Mouse (Mus musculus) cerebellum, postnatal 10 days (tissue): ENCODE results near the gene A630001G21Rik.
"Not testable (repeated sequence)": the region's sequence is repeated elsewhere in the genome, so short reads cannot be mapped to it uniquely, and the experiment has no call there.

Experiments
- DNase-seq, 2 experiments: peaks; one replicate each; pipeline ENCODE4 v3.0.0; 2021; ENCODE audit warnings: mixed read lengths in 2 of 2

Gene A630001G21Rik

GRCm38 (mm10) chr1:85778436-85778835, at the start of gene A630001G21Rik:
TSS of gene A630001G21Rik (minus strand) at chr1:85778643.
- no peak for DNase-seq

- DNase-seq: no peak
Observed at GRCm38 (mm10) chr1:85827166-85827565, 48.7 kb upstream of the A630001G21Rik start.

GRCm38 (mm10) chr1:85824905-85825304, 46.5 kb upstream of the A630001G21Rik start:
- no peak for DNase-seq

GRCm38 (mm10) chr1:85822239-85822638, 43.8 kb upstream of the A630001G21Rik start:
- DNase-seq: no peak

- DNase-seq: no peak
Observed at GRCm38 (mm10) chr1:85819695-85820094, 41.3 kb upstream of the A630001G21Rik start.

- DNase-seq: no peak
Observed at GRCm38 (mm10) chr1:85818121-85818520, 39.7 kb upstream of the A630001G21Rik start.

- DNase-seq: not testable (repeated sequence)
Observed at GRCm38 (mm10) chr1:85814213-85814612, 35.8 kb upstream of the A630001G21Rik start.

- no peak for DNase-seq
Observed at GRCm38 (mm10) chr1:85810787-85811186, 32.3 kb upstream of the A630001G21Rik start.

- peak; percentile 50 to 52 for DNase-seq
Observed at GRCm38 (mm10) chr1:85810343-85810742, 31.9 kb upstream of the A630001G21Rik start.

- no peak for DNase-seq
Observed at GRCm38 (mm10) chr1:85809256-85809655, 30.8 kb upstream of the A630001G21Rik start.

- DNase-seq: no peak
Observed at GRCm38 (mm10) chr1:85804551-85804950, 26.1 kb upstream of the A630001G21Rik start.

- DNase-seq: no peak
Observed at GRCm38 (mm10) chr1:85802517-85802916, 24.1 kb upstream of the A630001G21Rik start.

GRCm38 (mm10) chr1:85799776-85800175, 21.3 kb upstream of the A630001G21Rik start:
- DNase-seq: no peak

GRCm38 (mm10) chr1:85795196-85795595, 16.8 kb upstream of the A630001G21Rik start:
- DNase-seq: no peak

GRCm38 (mm10) chr1:85794106-85794771, 15.8 kb upstream of the A630001G21Rik start:
- DNase-seq: peak; percentile 55 to 61

- DNase-seq: peak; percentile 92 to 96
Observed at GRCm38 (mm10) chr1:85793208-85794105, 15.0 kb upstream of the A630001G21Rik start, which contains the start of gene Cab39. TSS of gene Cab39 (plus strand) at chr1:85793441.

- DNase-seq: no peak
Observed at GRCm38 (mm10) chr1:85791476-85791875, 13.0 kb upstream of the A630001G21Rik start.

GRCm38 (mm10) chr1:85790565-85790964, 12.1 kb upstream of the A630001G21Rik start:
- DNase-seq: no peak

GRCm38 (mm10) chr1:85779428-85780180, 1.2 kb upstream of the A630001G21Rik start:
- DNase-seq: no peak

GRCm38 (mm10) chr1:85779012-85779411, 569 bp upstream of the A630001G21Rik start:
- no peak for DNase-seq

- DNase-seq: peak in 1 of 2 experiments; percentile 10
Observed at GRCm38 (mm10) chr1:85776154-85776553, 2.3 kb downstream of the A630001G21Rik start.

- DNase-seq: peak; percentile 78 to 79
Observed at GRCm38 (mm10) chr1:85775136-85775535, 3.3 kb downstream of the A630001G21Rik start.

GRCm38 (mm10) chr1:85771976-85772375, 6.5 kb downstream of the A630001G21Rik start:
- DNase-seq: no peak
